Mouse (Mus musculus) stomach, postnatal 0 days (tissue): ENCODE data around the gene Gm10337. TPM values are rescaled to one million over a fixed set of nuclear protein-coding genes. Genes with fewer than 3 reads are reported as not detected.

Source experiments
- ATAC-seq: fragments of 200-750 bp; cut with Nextera tagmentation; 2 replicates; pipeline ENCODE4 v1.8.0; 2017; ENCODE audit not compliant: low FRiP score, low TSS enrichment
- DNase-seq: peaks from one replicate; pipeline ENCODE4 v3.0.0-alpha.2; 2016; ENCODE audit warnings: low spot score
- H3K27ac ChIP-seq: fragments of 300-500 bp; sonication (generic); replicated peaks from 2 replicates; pipeline ENCODE4 v1.5.1; 2014; ENCODE audit warnings: mild to moderate bottlenecking, control low read depth
- H3K27me3 ChIP-seq: fragments of 300-500 bp; sonication (generic); 2 replicates; pipeline ENCODE4 v1.6.1; 2014; ENCODE audit warnings: low read length; ENCODE audit not compliant: control insufficient read depth, insufficient read depth
- H3K36me3 ChIP-seq: fragments of 300-500 bp; sonication (generic); 2 replicates; pipeline ENCODE4 v1.6.1; 2014; ENCODE audit warnings: low read length, mixed read lengths; ENCODE audit not compliant: control insufficient read depth, insufficient read depth
- H3K4me1 ChIP-seq: fragments of 300-500 bp; sonication (generic); replicated peaks from 2 replicates; pipeline ENCODE4 v1.6.1; 2014; ENCODE audit warnings: antibody characterized with exemption; ENCODE audit not compliant: control insufficient read depth, insufficient read depth
- H3K4me2 ChIP-seq: fragments of 300-500 bp; sonication (generic); replicated peaks from 2 replicates; pipeline ENCODE4 v1.6.1; 2014; ENCODE audit warnings: low read depth, mild to moderate bottlenecking, control low read depth, moderate library complexity
- H3K4me3 ChIP-seq: fragments of 300-500 bp; sonication (generic); 2 replicates; pipeline ENCODE4 v1.5.1; 2014; ENCODE audit warnings: low read depth, low read length, control low read depth
- H3K9ac ChIP-seq: fragments of 300-500 bp; sonication (generic); 2 replicates; pipeline ENCODE4 v1.6.1; 2014; ENCODE audit warnings: mild to moderate bottlenecking, low read length, control low read depth, mixed read lengths
- H3K9me3 ChIP-seq: fragments of 300-500 bp; sonication (generic); 2 replicates; pipeline ENCODE4 v1.6.1; 2016; ENCODE audit warnings: low read length; ENCODE audit not compliant: control insufficient read depth
- CTCF ChIP-seq: IDR thresholded peaks from 2 replicates; pipeline ENCODE4 v1.5.1; 2016; ENCODE audit warnings: antibody characterized with exemption, low read depth, mild to moderate bottlenecking, moderate library complexity
- EP300 ChIP-seq: optimal IDR thresholded peaks from 2 replicates; pipeline ENCODE3; 2016; ENCODE audit warnings: antibody characterized with exemption
- WGBS: fragments of 180-500 bp; shearing (Covaris S2); extraction: QIAGEN DNeasy Blood & Tissue Kit; methylation state at CpG from one replicate; pipeline ENCODE4 v1.1.7; 2014; 5-methylcytosine and 5-hydroxymethylcytosine counted together
- polyA plus RNA-seq: library from polyadenylated mRNA; unstranded; fragments of >200 nt; fragmentation: Nextera tagmentation; extraction: Ambion mirVana; gene quantifications from 2 replicates; pipeline ENCODE4 v1.2.1, GENCODE M21; 2015

Gene Gm10337
- polyA plus RNA-seq, 1 experiment from 2014 or later: not detected

- DNase-seq (no peak), ATAC-seq (no peak)
- Histone ChIP-seq H3K4me1 (no peaks in the 10 kb centered on the region), H3K9me3 (no peaks in the 10 kb centered on the region), H3K27me3 (no peaks in the 10 kb centered on the region), H3K4me3 (no peak overlapping the region), H3K9ac (no peak overlapping the region), H3K36me3 (peaks cover 25% of the 10 kb centered on the region), H3K4me2 (no peak overlapping the region), H3K27ac (no peak overlapping the region)
- peak; percentile 61 for TF ChIP-seq CTCF
- no peak for TF ChIP-seq EP300
- WGBS: 71% methylated on average over 3 of the region's 3 CpGs
These were observed 24.4 kb downstream of the Gm10337 start for GRCm38 (mm10) chr15:102527936-102528335.

- ATAC-seq (no peak), DNase-seq (no peak)
- 90% methylated on average over 1 of the region's 1 CpGs for WGBS
- Histone ChIP-seq H3K27me3 (no peaks in the 10 kb centered on the region), H3K4me2 (no peak overlapping the region), H3K36me3 (peaks cover 29% of the 10 kb centered on the region), H3K9me3 (no peaks in the 10 kb centered on the region), H3K4me1 (no peaks in the 10 kb centered on the region), H3K9ac (no peak overlapping the region), H3K27ac (no peak overlapping the region), H3K4me3 (no peak overlapping the region)
- TF ChIP-seq CTCF (no peak), EP300 (no peak)
These were observed 24.9 kb downstream of the Gm10337 start for GRCm38 (mm10) chr15:102528396-102528795.

GRCm38 (mm10) chr15:102530566-102530965 lies 27.0 kb downstream of the Gm10337 start:
- TF ChIP-seq EP300 (no peak), CTCF (no peak)
- H3K4me3 ChIP-seq: no peak overlapping the region
- no peaks in the 10 kb centered on the region for H3K9me3 ChIP-seq
- ATAC-seq (no peak), DNase-seq (no peak)
- no peak overlapping the region for H3K27ac ChIP-seq
- WGBS: 74% methylated on average over 4 of the region's 4 CpGs
- H3K36me3 ChIP-seq: peaks cover 30% of the 10 kb centered on the region
- H3K4me2 ChIP-seq: no peak overlapping the region
- no peaks in the 10 kb centered on the region for H3K27me3 ChIP-seq
- H3K4me1 ChIP-seq: no peaks in the 10 kb centered on the region
- no peak overlapping the region for H3K9ac ChIP-seq

DNA sequence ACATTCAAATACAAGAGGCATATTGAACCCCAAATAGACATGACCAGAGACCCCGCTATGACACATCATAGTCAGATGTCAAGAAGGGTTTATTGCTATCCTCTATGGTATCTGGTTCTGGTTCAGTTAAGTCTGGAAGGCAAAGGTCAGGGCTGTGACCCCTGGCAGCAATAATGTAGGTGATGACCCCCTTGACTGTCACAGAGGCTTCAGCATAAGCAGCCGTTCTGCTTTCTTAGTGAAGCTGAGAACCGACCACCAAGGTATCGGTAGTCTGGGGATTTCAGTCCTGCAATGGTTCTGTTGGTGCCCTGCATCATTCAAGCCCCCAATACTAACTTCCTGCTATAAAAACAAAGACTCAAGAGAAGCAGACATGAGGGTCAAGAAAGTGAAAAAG lies 28.1 kb downstream of the Gm10337 start:
- ATAC-seq (no peak), DNase-seq (no peak)
- H3K36me3 ChIP-seq: peaks cover 36% of the 10 kb centered on the region
- H3K9ac ChIP-seq: no peak overlapping the region
- 88% methylated on average over 4 of the region's 4 CpGs for WGBS
- H3K4me3 ChIP-seq: no peak overlapping the region
- H3K27ac ChIP-seq: no peak overlapping the region
- no peak overlapping the region for H3K4me2 ChIP-seq
- no peak for TF ChIP-seq EP300
- no peaks in the 10 kb centered on the region for H3K4me1 ChIP-seq
- H3K27me3 ChIP-seq: no peaks in the 10 kb centered on the region
- no peaks in the 10 kb centered on the region for H3K9me3 ChIP-seq

DNA sequence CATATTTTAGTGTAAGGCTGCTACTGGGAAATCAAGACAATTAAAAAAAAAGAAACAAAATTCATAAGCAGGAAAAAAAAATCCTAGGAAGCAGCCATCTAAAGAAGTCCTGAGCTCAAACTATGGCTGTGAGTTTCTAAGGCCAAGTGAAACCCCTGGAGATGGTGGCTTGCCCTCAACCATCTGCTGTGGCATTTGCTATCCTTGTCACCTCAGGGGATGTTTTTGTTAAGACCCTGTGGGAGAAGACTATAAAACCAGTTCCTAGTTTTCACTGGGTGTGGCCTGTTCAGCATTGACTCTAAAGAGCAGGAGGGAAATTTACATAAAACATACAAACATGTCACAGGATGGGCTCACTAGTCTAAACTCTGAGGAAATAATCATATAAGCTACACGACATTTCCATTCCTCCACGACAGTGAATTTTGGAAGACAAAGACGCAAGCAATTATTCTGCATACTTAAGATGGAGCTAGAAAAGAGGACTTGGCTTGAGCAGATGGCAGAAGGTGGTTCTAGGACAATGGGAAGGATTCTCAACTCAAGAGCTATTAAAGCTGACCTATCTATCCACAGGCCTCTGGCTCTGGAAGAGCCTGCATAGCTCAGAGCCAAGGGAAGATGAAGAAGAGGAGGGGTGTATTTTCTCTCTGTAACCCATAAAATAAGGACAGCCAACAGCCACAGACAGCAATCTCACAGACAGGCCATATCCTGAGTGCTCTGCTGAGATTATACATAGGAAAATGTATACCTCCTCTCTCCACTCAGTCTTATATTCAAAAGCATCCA lies 28.8 kb downstream of the Gm10337 start:
- no peak for TF ChIP-seq CTCF
- Histone ChIP-seq H3K9ac (no peak overlapping the region), H3K4me1 (no peaks in the 10 kb centered on the region), H3K36me3 (peaks cover 39% of the 10 kb centered on the region), H3K9me3 (no peaks in the 10 kb centered on the region), H3K27ac (no peak overlapping the region), H3K4me3 (no peak overlapping the region), H3K4me2 (no peak overlapping the region), H3K27me3 (no peaks in the 10 kb centered on the region)
- DNase-seq: no peak
- ATAC-seq: no peak
- WGBS: 89% methylated on average over 3 of the region's 3 CpGs

GRCm38 (mm10) chr15:102533926-102534325 lies 30.4 kb downstream of the Gm10337 start:
- Histone ChIP-seq H3K9me3 (no peaks in the 10 kb centered on the region), H3K4me2 (no peak overlapping the region), H3K4me1 (no peaks in the 10 kb centered on the region), H3K27ac (no peak overlapping the region), H3K9ac (no peak overlapping the region), H3K27me3 (no peaks in the 10 kb centered on the region), H3K4me3 (no peak overlapping the region), H3K36me3 (peaks cover 39% of the 10 kb centered on the region)
- 87% methylated on average over 7 of the region's 7 CpGs for WGBS
- DNase-seq (no peak), ATAC-seq (no peak)
- no peak for TF ChIP-seq CTCF
- TF ChIP-seq EP300: no peak
